Mouse (Mus musculus) layer of hippocampus, adult 11-12 months (tissue): ENCODE measurements around the gene Vmn2r114.
"Not testable (repeated sequence)": the region's sequence is repeated elsewhere in the genome, so short reads cannot be mapped to it uniquely, and the experiment has no call there.

ENCODE experiments used
- DNase-seq: peaks from one replicate; pipeline ENCODE4 v3.0.0; 2022; ENCODE audit warnings: low spot score

Vmn2r114 gene

DNA sequence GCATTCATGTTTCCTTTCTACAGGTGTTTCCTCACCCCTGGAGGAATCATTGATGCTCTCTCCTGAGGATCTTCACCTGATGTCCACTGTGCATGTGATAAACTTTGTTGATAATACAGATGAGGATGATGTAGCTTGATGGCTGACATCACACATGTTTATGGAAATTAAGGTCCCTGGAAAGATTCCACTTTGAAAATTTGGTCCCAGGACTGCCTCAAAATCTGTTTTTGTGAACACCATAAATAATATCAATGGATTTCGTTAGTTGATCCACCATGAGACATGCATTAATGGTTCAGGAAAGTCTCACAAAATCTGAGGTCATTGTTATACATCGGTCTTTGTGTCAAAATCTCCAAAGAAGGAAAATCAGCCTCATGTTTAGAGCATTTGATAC, at the start of gene Vmn2r114:
Gene Vmn2r114 (minus strand): TSS at position 101 of the 400 bp plus-strand sequence.
- not testable (repeated sequence) for DNase-seq

DNA sequence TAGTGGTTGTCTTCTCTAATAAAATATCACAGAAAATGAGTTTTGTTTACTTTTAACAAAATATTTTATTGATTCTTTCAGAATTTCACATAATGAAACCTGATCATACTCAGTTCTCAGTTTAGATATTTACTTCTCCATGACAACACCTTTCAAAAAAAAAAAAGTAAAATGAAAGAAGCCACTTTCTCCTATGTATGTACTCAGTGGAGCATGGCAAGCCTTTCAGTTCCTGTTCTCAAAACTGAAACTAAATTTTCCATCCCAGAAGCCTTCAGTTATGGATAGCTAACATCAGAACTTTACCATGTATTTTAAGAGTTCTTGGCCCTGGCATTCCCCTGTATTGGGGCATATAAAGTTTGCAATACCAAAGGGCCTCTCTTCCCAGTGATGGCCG, 39.3 kb upstream of the Vmn2r114 start:
- no peak for DNase-seq

DNA sequence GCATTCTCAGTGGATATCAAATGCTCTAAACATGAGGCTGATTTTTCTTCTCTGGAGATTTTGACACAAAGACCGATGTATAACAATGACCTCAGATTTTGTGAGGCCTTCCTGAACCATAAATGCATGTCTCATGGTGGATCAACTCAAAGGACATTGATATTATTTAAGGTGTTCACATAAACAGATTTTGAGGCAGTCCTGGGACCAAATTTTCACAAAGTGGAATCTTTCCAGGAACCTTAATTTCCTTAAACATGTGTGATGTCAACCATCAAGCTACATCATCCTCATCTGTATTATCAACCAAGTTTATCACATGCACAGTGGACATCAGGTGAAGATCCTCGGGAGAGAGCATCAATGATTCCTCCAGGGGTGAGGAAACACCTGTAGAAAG, 31.1 kb upstream of the Vmn2r114 start, which contains the start of gene Vmn2r115:
Gene Vmn2r115 (plus strand): TSS at position 301 of the 400 bp plus-strand sequence.
- DNase-seq, result not testable (repeated sequence)

DNA sequence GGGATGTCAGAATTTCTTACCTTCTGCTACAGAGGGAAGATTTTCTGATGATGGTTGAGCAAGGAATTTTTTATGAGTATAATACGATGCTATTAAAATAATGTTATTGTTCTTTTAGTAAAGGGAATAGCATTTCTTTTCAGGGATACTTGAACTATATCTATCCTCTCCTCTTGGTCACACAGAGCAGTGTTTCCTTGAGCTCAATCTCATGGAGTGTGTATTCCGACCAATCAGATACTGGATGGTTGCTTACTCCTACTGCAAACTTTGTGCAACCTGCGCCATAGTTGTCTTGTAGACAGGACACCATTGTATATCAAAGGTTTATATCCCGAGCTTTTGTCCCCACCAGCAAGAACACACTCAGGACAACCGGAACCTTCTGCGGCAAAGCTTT, 18.3 kb upstream of the Vmn2r114 start:
- DNase-seq, result no peak
